Mouse (Mus musculus) heart, postnatal 0 days (tissue): ENCODE measurements at regions not wholly inside any gene's neighbourhood (a gene's known extent, or its start where the extent isn't known, plus 50 kb on each side); places are given as distances from the start of the nearest gene placed in this dataset.

Experiments
- CTCF ChIP-seq: IDR thresholded peaks from 2 replicates; pipeline ENCODE4 v1.5.1; 2016; ENCODE audit warnings: antibody characterized with exemption, control low read depth, low read depth
- EP300 ChIP-seq: IDR thresholded peaks from 2 replicates; pipeline ENCODE4 v1.6.1; 2016; ENCODE audit warnings: antibody characterized with exemption, low read depth

DNA sequence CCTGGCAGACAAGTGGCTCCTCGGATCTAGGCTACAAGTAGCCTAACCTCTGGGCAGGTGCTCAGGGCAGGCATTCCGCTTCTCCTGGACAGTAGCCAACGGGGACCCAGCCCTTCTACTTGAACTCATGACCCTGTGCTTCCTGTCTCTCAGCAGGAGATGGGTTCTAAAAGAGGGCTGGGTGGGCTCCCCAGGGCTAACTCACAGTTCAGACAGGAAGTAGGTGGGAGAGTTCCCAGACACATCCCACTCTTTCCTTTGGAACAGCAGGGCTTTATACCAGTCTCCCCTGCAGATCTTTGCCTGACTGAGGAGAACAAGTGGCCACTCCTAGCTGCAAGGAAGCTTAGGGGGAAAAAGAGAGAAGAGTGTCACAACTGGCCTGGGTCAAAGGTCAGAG, 62.0 kb upstream of the Smndc1 start:
- TF ChIP-seq CTCF (no peak), EP300 (peak; percentile 57; the same call in 1 of the 2 replicates)
